ENCODE assay signal across 8 mouse cellular contexts in genomic region chr14:24081911-24082558, GRCm38 (mm10).
DNase-seq lines count a peak whose midpoint lies in the region; ATAC-seq lines count a peak whose summit lies in the region.

No protein-coding gene starts in this region.

- WGBS in embryonic facial prominence, embryonic 10.5 days = 26% methylated on average over 11 of the region's 11 CpGs
- 30% methylated on average over 11 of the region's 11 CpGs for whole genome bisulfite sequencing in heart, embryonic 15.5 days
- WGBS in lung, embryonic 16.5 days = 22% methylated on average over 11 of the region's 11 CpGs

- H3K27ac ChIP-seq in embryonic facial prominence, embryonic 10.5 days (replicated peaks) = no peak overlapping the region
- H3K27ac ChIP-seq in heart, embryonic 15.5 days = no peak overlapping the region
- H3K27ac ChIP-seq in lung, embryonic 16.5 days (ENCODE audit: low read length) = no peak overlapping the region

- H3K9me3 ChIP-seq in embryonic facial prominence, embryonic 10.5 days = no peaks in the 10 kb centered on the region
- no peaks in the 10 kb centered on the region for H3K9me3 ChIP-seq in heart, embryonic 15.5 days (replicated peaks)
- no peaks in the 10 kb centered on the region for H3K9me3 ChIP-seq in lung, embryonic 16.5 days (ENCODE audit: control insufficient read depth, low read length)

- no peaks in the 10 kb centered on the region for H3K36me3 ChIP-seq in embryonic facial prominence, embryonic 10.5 days (replicated peaks)
- H3K36me3 ChIP-seq in heart, embryonic 15.5 days = no peaks in the 10 kb centered on the region
- no peaks in the 10 kb centered on the region for H3K36me3 ChIP-seq in lung, embryonic 16.5 days (ENCODE audit: control insufficient read depth, insufficient read depth, low read length)

- H3K27me3 ChIP-seq in embryonic facial prominence, embryonic 10.5 days (replicated peaks; ENCODE audit: low read depth, poor library complexity, severe bottlenecking) = no peaks in the 10 kb centered on the region
- no peaks in the 10 kb centered on the region for H3K27me3 ChIP-seq in heart, embryonic 15.5 days
- no peaks in the 10 kb centered on the region for H3K27me3 ChIP-seq in lung, embryonic 16.5 days (ENCODE audit: control insufficient read depth, insufficient read depth, low read depth, low read length)

- peak overlapping the region; percentile 27 for H3K4me3 ChIP-seq in embryonic facial prominence, embryonic 10.5 days
- H3K4me3 ChIP-seq in heart, embryonic 15.5 days = 0 out of 2 replicates have a peak overlapping the region, but pooled peaks have one; percentile 7
- H3K4me3 ChIP-seq in lung, embryonic 16.5 days (ENCODE audit: low read length) = no peak overlapping the region

- peak overlapping the region; percentile 45 for H3K4me2 ChIP-seq in heart, embryonic 15.5 days
- no peak overlapping the region for H3K4me2 ChIP-seq in lung, embryonic 16.5 days (ENCODE audit: low read depth, low read length)

- ATAC-seq in heart, embryonic 15.5 days (replicated peaks; ENCODE audit: insufficient number of reproducible peaks, insufficient read depth, low FRiP score, low read depth) = 0 out of 2 replicates have a peak, but pooled peaks have one; percentile 35
- ATAC-seq in lung, embryonic 16.5 days (ENCODE audit: low read depth) = peak; percentile 59

- H3K9ac ChIP-seq in heart, embryonic 15.5 days = no peak overlapping the region
- H3K9ac ChIP-seq in lung, embryonic 16.5 days (ENCODE audit: low read length) = no peak overlapping the region

- peaks cover 12% of the 10 kb centered on the region for H3K4me1 ChIP-seq in embryonic facial prominence, embryonic 10.5 days
- peaks cover 5% of the 10 kb centered on the region; the same call in 1 of the 2 replicates for H3K4me1 ChIP-seq in heart, embryonic 15.5 days (replicated peaks)
- no peaks in the 10 kb centered on the region for H3K4me1 ChIP-seq in lung, embryonic 16.5 days (replicated peaks; ENCODE audit: control insufficient read depth, insufficient read depth, low read length)

- DNase-seq in adrenal gland, adult 2 months = peak; percentile 17
- DNase-seq in adrenal gland, adult 8-10 months = no peak
- peak; percentile 66 for DNase-seq in embryonic facial prominence, embryonic 10.5 days (ENCODE audit: low spot score)
- peak; percentile 83 to 91 for DNase-seq in kidney, postnatal 25 days
- peak; percentile 75 to 86 for DNase-seq in right cerebral cortex, postnatal 10 days (ENCODE audit: low spot score in 2 of 2)
- no peak for DNase-seq in c-Kit-positive CD71-positive TER-119-positive erythroid progenitor cells, embryonic 14.5 days (ENCODE audit: low spot score)

Comparison
In these comparisons a context has a peak if more than half of its experiments do, and no peak if none do; other contexts are left out.
1. DNase-seq: peak in adrenal gland, adult 2 months (single experiment), embryonic facial prominence, embryonic 10.5 days (single experiment), kidney, postnatal 25 days (2 of 2) and right cerebral cortex, postnatal 10 days (2 of 2); none in adrenal gland, adult 8-10 months (single experiment) and c-Kit-positive CD71-positive TER-119-positive erythroid progenitor cells, embryonic 14.5 days (single experiment).